Comparison of ENCODE assay signal across 8 mouse cellular contexts in the genomic region with DNA sequence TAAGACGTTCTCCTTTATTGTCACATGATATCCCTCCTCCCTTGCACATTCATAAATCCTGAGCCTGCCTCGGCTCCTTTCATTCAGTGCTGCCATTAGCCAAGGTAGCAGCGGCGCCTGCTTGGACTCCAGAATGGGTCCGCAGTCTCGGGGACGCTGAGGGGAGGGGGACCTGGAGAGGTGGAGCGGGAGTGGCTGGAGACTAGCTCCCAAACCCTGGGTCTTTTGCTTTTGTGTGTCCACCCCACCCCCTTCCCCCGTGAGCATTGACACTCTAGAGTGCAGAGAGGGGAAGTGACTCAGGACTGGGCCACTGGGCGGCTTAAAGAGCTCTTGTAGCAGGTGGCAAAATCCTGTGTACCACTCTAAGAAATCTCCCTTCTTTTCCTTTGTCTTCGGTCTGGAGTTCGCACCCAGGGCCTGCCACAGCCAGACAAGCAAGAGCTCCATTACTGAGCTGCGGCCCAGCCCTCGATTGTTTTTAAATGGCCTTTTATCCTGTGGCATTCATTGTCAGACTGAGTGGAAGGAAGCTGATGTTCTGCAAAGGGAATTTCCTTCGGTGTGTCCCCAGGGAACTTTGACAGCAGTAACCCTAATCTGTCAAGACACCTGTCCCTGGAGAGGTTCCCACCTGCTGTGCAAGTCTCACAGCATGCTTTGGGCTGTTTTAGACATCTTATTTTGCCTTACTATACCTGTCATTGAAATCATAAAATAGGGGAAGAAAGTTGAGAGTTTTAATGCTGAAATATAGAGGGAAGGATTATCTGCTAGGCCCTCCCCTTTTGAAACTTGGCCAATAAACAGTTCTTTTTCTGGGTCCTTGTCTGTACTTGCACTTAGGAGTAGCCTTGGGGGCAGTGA. TPM values are rescaled to one million over a fixed set of nuclear protein-coding genes. Genes with fewer than 3 reads are reported as not detected.
DNase-seq lines count a peak whose midpoint lies in the region; ATAC-seq and TF ChIP-seq lines count a peak whose summit lies in the region.

No protein-coding gene starts in this region.

- H3ac ChIP-seq in C2C12 (ENCODE audit: control insufficient read depth, insufficient read length, low read depth) (peak overlapping the region; percentile 52), myocyte (ENCODE audit: control insufficient read depth, insufficient read length) (peak overlapping the region; percentile 80)

- H3K9me3 ChIP-seq in liver, embryonic 13.5 days (replicated peaks): no peaks in the 10 kb centered on the region

- intact Hi-C loops in gastrocnemius, postnatal 14 days (cut with DNase I; ENCODE audit: low total_unique reads): no loop called here

- H3K27ac ChIP-seq in cortical plate, adult 2 months (ENCODE audit: insufficient read depth, low read length): peak overlapping the region; percentile 74
- H3K27ac ChIP-seq in liver, embryonic 13.5 days: peak overlapping the region; percentile 91

- TF ChIP-seq CTCF in C2C12 (IDR thresholded peaks at IDR 0.05; ENCODE audit: control insufficient read depth, insufficient read depth, insufficient read length): no peak
- TF ChIP-seq CTCF in cortical plate, adult 2 months (IDR thresholded peaks at IDR 0.05; ENCODE audit: extremely low read depth, insufficient read depth, low read length): no peak

- H3K4me2 ChIP-seq in liver, embryonic 13.5 days: peak overlapping the region; percentile 96
- H3K4me2 ChIP-seq in myocyte (ENCODE audit: low read depth): peak overlapping the region; percentile 92

- H3K4me3 ChIP-seq in C2C12 (ENCODE audit: insufficient read depth, poor library complexity, severe bottlenecking) (peak overlapping the region; percentile 97), myocyte (peak overlapping the region; percentile 80)
- peak overlapping the region; percentile 49 for H3K4me3 ChIP-seq in cortical plate, adult 2 months (ENCODE audit: insufficient read depth, low read length)
- H3K4me3 ChIP-seq in liver, embryonic 13.5 days (replicated peaks): peak overlapping the region; percentile 93

- peak; percentile 25 for ATAC-seq in activated CD4-positive, CD25-positive, alpha-beta regulatory T cell, adult 4 months
- peak; percentile 26 for ATAC-seq in inflammation-experienced regulatory T-cells, adult 6 months
- peak; percentile 1; the same call in 1 of the 2 replicates for ATAC-seq in liver, embryonic 13.5 days (ENCODE audit: low read depth)

- peaks cover 60% of the 10 kb centered on the region for H3K79me3 ChIP-seq in C2C12 (ENCODE audit: low read depth)

- peak overlapping the region; percentile 91 for H3K9ac ChIP-seq in liver, embryonic 13.5 days

- peaks cover 11% of the 10 kb centered on the region for H3K4me1 ChIP-seq in cortical plate, adult 2 months (ENCODE audit: control insufficient read depth, insufficient read depth, low read length)
- H3K4me1 ChIP-seq in liver, embryonic 13.5 days (replicated peaks): peaks cover 61% of the 10 kb centered on the region

- peaks cover 69% of the 10 kb centered on the region for H3K79me2 ChIP-seq in C2C12 (ENCODE audit: control insufficient read depth, insufficient read depth)
- peaks cover 55% of the 10 kb centered on the region for H3K79me2 ChIP-seq in myocyte (ENCODE audit: control insufficient read depth, insufficient read depth)

- DNase-seq in gastrocnemius, postnatal 14 days: peak; percentile 36
- DNase-seq in liver, embryonic 13.5 days: peak; percentile 11
- DNase-seq in thymus, adult 18-20 months: peak; percentile 40 to 54

- peak; percentile 54; the same call in 1 of the 2 replicates for TF ChIP-seq POLR2A in cortical plate, adult 2 months (IDR thresholded peaks at IDR 0.05; ENCODE audit: extremely low read depth, insufficient read depth, low read length)
- TF ChIP-seq POLR2A in myocyte (IDR thresholded peaks at IDR 0.05; ENCODE audit: insufficient read length, low read depth): peak; percentile 36

- no peaks in the 10 kb centered on the region for H3K36me3 ChIP-seq in C2C12 (ENCODE audit: control insufficient read depth, insufficient read depth)
- H3K36me3 ChIP-seq in liver, embryonic 13.5 days: no peaks in the 10 kb centered on the region
- no peaks in the 10 kb centered on the region for H3K36me3 ChIP-seq in myocyte (ENCODE audit: control insufficient read depth, insufficient read depth)

- no peaks in the 10 kb centered on the region for H3K27me3 ChIP-seq in C2C12 (ENCODE audit: control insufficient read depth, insufficient read depth, insufficient read length)
- H3K27me3 ChIP-seq in liver, embryonic 13.5 days: no peaks in the 10 kb centered on the region
- no peaks in the 10 kb centered on the region for H3K27me3 ChIP-seq in myocyte (ENCODE audit: control insufficient read depth, insufficient read depth, insufficient read length)

- WGBS in liver, embryonic 13.5 days (ENCODE audit: insufficient replicate concordance): 4% methylated on average over 15 of the region's 15 CpGs

TF ChIP-seq in C2C12, 6 proteins besides CTCF, POLR2A, EP300 and RAD21:
- TF ChIP-seq MYOG (IDR thresholded peaks at IDR 0.05; ENCODE audit: control insufficient read depth, extremely low read depth, insufficient read length) (no peak), MYOD1 (IDR thresholded peaks at IDR 0.05; ENCODE audit: control insufficient read depth, insufficient read length, low read depth) (peak; percentile 29)

TF ChIP-seq in myocyte, 11 proteins besides CTCF, POLR2A, EP300 and RAD21:
- TF ChIP-seq USF1 (IDR thresholded peaks at IDR 0.05; ENCODE audit: low read depth) (no peak), CEBPB (IDR thresholded peaks at IDR 0.05; ENCODE audit: insufficient read depth, poor library complexity, severe bottlenecking) (no peak), TCF3 (IDR thresholded peaks at IDR 0.05; ENCODE audit: insufficient read length, low read depth) (no peak), POLR2AphosphoS2 (IDR thresholded peaks at IDR 0.05; ENCODE audit: insufficient read length, low read depth) (no peak), MYOD1 (IDR thresholded peaks at IDR 0.05; ENCODE audit: control insufficient read depth in 1 of 3, insufficient read length in 2 of 3, low read depth in 2 of 3) (peak in 1 of 3 experiments; percentile 24), SRF (IDR thresholded peaks at IDR 0.05; ENCODE audit: control insufficient read depth, insufficient read length, low read depth) (no peak), MAX (IDR thresholded peaks at IDR 0.05; ENCODE audit: low read depth) (no peak)

RNA-seq across cellular contexts. Expression of gene Spred2, which starts 2.0 kb away (rescaled TPM):
- polyA plus RNA-seq in C2C12 (2012; fragmentation: generic; extraction: Trizol) (22.0 TPM), myocyte (2012; fragmentation: generic; extraction: Trizol) (15.7 TPM)
- 1 to 10 TPM; 2.1 to 3.4 TPM for polyA plus RNA-seq in activated CD4-positive, CD25-positive, alpha-beta regulatory T cell, adult 4 months (2017; shearing (Covaris generic))
- 42.0 and 43.0 TPM in 2 replicates for polyA plus RNA-seq in cortical plate, adult 2 months (2012; rRNA removed)
- total RNA-seq in gastrocnemius, postnatal 14 days (2021): 10 to 100 TPM; 12.3 to 14.3 TPM
- polyA plus RNA-seq in inflammation-experienced regulatory T-cells, adult 6 months (2017; shearing (Covaris generic)): 1 to 10 TPM; 3.4 to 5.0 (median 4.3) TPM
- 2.3 and 2.5 TPM in 2 replicates for polyA plus RNA-seq in liver, embryonic 13.5 days (2015; fragmentation: Nextera tagmentation; extraction: Ambion mirVana)

Comparison
In these comparisons a context has a peak if more than half of its experiments do, and no peak if none do; other contexts are left out.
1. Peak in every context shown above with its lines: DNase-seq, ATAC-seq, H3K4me3 ChIP-seq and H3K27ac ChIP-seq.